Mouse (Mus musculus) embryo, embryonic 10.5 days (tissue): ENCODE results near the gene Tradd.

Experiments used
- DNase-seq: peaks from one replicate; pipeline ENCODE4 v3.0.0-alpha.2; 2015; ENCODE audit warnings: low spot score

Gene Tradd

DNA sequence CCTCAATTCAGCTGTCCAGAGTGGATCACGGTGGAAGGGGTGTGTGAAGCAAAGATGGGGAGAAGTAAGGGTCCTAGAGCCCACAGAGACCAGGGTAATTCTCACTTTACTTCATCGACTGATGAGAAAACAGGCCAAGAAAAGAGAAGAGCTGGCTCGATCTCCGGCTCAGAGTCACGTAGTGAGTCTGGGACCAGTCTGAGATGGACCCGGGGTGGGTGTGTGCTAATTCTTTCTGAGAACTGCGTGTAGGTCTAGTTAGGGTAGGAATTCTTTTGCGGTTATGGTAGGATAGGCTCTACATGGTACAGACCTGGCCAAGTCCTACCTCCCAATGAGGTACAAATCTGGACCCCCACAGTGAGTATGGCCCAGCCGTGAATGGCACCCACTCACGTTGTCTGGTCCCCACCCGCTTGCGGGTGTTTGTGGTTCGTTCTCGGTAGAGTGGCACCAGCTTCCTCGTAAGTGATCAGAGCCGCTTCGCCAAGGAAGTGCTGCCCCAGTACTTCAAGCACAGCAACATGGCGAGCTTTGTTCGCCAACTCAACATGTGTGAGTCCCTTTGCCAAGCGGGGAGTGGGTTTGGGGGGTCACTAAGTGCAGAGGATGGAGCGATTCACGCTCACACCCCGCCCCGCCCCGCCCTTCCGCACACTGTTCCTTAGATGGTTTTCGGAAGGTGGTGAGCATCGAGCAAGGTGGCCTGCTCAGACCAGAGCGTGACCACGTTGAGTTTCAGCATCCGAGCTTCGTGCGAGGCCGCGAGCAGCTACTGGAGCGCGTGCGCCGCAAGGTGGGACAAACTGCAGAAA, 5.9 kb upstream of the Tradd start:
- DNase-seq: peak; percentile 29

DNA sequence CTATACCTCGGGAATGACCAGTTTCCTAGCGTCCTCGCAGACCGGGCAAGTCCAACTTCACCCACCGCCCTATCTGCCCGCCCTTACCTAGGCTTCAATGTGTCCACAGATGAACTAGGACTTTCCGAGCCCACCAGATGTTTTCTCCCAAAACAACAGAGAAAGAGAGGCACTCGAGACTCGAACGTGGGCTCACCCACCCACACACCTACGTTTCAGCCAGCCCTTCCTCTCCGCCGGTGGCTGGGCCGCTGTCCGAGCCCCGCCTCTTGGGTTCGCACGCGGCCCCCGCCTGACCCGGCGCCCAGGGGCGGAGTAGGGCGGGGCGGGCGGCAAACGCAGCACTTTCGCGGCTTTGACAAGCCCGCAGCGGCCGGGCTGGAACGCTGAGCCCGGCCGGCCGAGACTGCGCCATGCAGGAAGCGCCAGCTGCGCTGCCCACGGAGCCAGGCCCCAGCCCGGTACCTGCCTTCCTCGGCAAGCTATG, 5.1 kb upstream of the Tradd start, which contains the start of gene Hsf4:
Hsf4 (plus strand) TSS at position 341 of the 487 bp plus-strand sequence.
- peak; percentile 45 for DNase-seq

DNA sequence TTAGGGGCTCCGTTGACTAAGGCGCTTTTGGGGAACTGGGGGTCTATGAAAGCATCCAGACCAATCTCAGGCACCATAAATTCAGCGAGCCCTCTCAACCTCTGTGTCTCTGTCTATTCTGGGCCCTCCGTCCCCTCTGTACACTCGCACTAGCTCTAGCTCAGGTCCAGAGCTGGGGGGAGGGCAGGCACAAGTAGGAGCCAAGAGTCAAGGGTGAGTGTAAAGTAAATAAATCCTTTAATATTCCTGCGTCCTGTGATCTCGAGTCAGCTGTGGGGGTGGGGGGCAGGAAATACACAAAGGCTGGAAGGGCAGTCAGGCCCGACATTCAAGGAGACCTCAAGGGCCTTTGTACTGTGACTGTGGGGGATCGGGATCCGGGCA, 4.7 kb upstream of the Tradd start:
- DNase-seq: peak; percentile 29

DNA sequence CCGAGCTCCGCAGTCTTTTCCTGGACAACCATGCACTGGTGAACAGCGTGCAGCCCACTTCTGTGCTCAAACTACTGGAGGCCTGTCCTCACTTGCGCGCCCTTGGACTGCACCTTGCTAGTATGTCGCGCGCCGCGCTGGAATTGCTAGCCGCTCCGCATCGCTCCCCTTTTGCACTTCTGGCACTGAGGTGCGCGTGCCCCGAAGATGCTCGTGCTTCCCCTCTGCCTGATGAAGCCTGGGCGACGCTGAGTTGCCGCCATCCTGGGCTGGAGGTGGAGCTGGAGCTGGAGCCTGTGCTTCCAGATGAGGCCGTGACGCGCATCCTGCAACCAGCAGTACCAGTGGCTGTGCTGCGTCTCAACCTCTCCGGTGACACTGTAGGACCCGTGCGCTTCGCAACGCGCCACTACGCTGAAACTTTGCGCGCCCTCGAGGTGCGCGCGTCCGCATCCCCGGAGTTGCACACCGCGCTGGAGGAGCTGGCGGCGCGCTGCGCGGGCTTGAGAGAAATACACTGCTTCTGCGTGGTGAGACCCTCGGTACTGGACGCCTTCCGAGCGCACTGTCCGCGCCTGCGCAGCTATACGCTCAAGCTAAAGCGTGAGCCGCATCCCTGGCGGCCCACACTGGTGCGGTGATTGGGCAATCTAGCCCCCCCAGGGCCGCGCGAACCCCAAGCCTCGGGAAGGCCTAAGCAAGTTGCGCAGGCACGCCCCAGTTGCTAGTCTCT, 4.1 kb upstream of the Tradd start:
- DNase-seq: peak; percentile 82

DNA sequence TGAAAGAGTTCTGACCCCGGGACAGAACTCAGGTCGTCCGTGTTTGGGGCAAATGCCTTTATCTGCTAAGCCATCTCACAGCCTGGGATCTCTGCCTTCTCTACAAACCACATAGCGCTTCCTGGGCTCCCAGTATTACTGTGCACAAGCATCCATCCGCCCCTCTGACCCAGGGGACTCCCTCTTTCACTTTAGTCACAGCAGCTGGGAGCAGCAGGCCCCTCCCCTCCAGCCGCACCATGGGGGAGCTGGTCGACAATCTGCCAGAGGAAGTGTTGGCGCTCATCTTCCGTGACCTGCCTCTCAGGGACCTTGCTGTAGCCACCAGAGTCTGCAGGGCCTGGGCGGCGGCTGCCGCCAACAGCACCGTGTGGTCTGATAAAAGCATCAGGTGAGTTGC, 2.4 kb upstream of the Tradd start:
- no peak for DNase-seq

DNA sequence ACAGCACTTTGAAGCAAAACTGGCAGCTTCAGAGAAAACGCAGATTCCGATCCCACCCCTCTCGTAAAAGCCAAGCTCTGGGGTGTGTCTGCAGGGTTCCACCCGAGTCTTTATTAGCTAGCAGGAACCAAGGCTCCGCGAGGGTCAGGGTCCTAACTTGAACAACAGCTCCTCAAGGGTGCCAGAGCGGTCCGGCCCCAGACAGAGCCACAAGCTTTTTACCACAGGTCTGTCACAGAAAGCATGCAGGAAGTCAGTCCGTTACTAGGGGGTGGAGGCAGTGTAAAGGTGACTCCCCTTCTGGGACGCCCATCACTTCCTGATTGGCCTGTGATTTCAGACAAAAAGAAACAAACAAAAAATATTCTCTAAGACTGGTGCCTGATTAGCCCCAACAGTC, 719 bp upstream of the Tradd start:
- DNase-seq: peak; percentile 29

DNA sequence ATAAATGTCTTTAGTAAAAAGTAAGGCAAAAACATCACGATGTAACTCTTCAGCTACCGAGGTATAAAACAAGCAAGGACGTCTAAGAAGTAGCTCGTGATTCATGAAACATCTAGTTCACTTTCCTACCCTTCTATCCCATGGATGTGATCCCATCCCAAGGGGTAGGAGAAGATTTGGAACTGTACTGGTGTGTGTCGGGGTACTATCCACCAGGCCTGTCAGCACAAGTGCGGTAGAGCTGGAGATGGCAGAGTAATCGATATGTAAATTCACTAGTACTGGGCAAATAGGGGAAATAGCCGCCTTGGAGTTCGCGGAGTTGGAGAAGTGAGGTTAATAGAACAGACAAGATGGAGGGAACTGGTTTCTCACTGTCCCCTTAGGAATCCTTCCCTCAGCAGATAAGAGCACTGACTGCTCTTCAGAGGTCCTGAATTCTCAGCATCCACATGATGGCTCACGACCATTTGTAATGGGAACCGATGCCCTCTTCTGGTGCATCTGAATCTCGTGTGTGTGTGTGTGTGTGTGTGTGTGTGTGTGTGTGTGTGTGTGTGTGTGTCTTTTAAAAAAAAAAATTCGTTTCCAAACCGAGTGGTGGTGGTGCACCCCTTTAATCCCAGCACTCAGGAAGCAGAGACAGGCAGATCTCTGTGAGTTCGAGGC, 1.0 kb downstream of the Tradd start:
- DNase-seq: no peak

DNA sequence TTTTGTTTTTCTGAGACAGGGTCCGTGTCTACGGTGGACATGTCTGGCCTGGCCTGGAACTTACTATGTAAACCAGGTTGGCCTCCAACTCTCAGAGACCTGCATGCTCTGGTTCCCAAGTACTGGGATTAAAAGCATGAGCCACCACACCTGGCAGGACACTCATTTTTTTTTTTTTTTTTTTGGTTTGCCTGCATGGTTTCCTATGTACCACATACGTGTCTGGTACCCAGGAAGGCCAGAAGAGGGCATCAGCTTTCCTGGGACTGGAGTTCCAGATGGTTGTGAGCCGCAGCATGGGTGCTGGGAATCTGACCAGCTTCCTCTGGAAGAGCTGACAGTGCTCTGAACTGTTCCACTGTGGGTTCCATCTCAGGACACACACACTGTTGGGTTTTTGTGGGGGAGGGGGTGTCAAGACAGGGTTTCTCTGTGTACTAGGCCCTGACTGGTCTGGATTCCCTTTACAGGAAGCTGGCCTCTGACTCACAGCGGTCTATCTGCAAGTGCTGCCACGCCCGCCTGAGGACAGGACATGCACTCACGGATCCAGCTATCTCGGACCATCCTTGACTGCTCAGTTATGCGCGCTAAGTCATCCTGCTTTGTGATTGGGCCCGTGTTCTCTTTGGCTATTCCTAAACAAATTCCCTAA, 3.0 kb downstream of the Tradd start:
- no peak for DNase-seq

DNA sequence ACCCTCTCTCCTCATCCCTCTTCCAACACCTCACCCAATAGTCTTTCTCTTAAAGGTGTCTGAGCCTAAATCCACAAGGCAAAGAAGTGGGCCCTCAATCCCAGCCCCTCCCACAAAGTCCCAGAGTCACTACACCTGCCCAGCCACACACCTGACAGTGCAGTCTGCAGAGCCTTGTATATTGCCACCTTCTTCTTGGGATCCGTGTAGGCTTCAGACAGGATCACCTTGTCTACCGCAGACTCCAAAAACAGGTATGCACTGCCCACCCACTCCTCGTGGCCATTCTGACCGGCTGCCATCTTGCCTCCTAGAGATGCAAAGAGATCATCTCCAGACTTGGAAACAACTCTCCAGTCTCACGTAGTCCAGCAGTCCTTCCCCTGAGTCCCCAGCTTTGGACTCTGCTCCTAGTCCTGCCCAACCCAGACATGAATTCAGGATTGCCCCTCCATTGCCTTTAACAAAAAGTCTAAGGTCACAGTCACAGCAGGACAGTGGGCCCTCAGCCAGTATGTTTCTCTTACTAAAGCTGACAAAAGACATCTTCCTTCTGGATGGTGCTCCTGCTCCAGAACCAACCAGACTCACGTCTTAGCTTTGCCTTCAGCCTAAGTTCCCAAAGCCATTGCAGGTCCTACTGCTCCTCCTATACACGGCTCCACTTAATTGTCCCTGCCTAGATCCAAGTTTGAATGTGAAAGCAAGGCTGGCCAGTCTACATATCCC, 3.9 kb downstream of the Tradd start:
- no peak for DNase-seq

DNA sequence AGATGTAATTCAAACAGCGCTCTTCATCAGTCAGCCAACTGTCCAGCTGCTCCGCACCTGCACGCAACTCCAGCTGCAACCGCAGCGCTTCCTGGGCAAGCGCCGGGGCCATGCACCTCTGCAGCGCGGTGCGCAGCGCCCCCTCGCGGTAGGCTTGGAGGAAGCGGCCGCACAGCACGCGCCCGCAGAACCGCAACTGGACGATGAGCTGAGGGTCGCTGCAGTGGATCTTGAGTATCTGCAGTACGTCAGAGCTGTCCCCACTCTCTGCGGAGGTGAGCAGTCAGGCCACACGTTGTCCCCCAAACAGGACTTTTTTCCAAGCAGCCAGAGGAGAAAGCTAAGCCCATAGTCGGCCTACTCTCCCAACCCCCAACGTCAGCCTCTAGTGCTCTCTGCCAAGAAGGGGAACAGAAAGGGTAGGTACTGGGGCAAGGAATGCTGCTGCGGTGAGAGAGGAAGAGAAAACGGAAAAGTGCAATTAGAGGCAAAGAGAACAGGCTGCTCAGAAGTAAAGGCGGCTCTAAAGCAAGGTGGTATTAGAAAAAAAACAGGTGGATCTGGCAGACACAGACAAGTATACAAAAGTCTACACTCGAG, 4.6 kb downstream of the Tradd start:
- DNase-seq: peak; percentile 86

DNA sequence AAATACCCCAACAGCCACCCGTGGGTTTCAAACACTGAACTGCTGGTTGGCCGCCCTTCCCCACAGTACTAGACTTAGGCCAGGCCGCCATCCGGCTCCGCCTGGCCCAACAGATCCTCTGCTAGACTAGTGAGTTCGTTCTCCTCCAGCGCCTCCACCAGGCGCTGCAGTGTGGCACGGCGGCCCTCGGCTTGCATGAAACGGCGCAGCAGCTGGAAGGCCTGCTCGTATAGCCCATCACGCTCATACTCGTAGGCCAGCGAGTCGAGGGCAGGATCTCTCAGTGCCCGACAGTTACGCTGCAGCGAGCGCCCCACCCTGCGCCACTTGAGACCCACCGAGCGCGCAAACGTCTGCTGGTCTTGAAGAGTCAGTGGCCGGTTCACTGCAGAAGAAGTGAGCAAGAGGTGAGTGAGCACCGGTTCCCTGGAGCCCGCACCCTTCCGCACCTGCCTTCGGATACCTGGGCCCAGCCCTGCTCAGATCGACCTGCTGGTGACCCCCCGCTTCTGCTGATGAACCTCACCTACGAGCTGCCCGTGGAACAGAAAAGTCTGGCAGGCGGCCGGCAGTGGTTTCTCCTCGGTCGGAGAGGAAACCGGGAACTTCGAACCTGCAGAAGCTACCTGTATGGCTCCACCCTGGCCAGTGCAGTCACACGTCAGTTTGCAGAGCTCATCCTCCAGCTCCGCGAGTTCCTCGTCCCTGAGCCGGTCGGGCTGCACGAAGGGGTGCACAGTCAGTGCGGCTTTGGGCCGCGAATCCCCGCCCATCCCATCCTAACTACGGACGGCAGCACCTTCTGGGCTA, 5.3 kb downstream of the Tradd start:
- DNase-seq: peak; percentile 65

DNA sequence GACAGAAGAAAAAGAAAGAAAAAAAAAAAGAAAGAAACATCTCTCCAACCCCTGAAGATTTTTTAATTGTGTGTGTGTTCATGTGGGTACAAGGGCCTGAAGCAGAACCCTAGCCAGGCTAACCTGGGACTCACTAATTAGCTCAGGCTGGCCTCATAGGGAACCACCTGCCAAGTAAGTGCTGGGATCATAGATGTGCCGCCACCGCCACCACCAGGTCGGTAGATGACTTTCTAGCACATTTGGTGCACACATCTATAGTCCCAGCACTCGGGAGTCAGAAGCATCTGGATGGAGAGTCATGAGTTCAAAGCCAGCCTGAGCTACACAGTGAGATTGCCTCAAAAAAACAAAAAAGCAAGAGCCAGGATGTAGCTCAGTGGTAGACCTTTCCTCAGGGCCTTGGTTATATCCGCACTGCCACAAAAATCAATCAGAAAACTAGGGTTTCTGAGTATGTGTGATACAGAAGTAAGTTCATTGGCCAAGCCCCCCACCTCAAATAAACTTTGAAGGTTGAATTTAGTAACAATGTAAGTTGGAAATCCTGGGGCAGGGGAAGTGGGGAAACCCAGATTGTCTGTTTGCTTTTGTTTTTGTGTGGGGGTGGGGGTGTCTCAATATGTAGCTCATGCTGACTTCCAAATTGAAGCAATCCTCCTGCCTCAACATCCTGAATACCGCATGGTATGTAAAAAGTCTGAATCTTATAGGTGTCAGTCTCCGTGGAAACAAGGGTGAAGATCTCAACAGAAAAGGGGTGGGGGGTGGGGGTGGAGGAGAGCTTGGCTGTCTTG, 6.9 kb downstream of the Tradd start:
- DNase-seq: no peak

DNA sequence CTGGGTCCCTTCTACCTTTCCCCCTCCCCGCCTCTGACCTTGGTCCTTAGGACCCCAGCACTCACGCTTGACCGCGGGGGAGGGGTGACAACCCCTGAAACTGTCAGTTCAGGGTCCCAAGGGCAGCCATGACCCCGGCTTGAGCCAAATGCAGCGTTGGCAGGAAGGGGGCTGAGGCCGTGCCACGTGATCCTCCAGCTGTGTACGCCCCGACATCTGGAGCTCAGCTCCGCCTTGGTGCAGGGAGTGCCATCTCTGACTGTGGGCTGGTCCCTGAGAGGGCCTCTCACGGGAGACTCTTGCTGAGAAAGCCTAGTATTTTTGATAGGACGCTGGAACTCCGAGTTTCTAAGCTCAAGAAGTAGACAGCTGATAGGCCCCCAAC, 9.5 kb downstream of the Tradd start, which contains the start of gene B3gnt9:
B3gnt9 (minus strand) TSS at position 188 of the 385 bp plus-strand sequence.
- peak; percentile 59 for DNase-seq

DNA sequence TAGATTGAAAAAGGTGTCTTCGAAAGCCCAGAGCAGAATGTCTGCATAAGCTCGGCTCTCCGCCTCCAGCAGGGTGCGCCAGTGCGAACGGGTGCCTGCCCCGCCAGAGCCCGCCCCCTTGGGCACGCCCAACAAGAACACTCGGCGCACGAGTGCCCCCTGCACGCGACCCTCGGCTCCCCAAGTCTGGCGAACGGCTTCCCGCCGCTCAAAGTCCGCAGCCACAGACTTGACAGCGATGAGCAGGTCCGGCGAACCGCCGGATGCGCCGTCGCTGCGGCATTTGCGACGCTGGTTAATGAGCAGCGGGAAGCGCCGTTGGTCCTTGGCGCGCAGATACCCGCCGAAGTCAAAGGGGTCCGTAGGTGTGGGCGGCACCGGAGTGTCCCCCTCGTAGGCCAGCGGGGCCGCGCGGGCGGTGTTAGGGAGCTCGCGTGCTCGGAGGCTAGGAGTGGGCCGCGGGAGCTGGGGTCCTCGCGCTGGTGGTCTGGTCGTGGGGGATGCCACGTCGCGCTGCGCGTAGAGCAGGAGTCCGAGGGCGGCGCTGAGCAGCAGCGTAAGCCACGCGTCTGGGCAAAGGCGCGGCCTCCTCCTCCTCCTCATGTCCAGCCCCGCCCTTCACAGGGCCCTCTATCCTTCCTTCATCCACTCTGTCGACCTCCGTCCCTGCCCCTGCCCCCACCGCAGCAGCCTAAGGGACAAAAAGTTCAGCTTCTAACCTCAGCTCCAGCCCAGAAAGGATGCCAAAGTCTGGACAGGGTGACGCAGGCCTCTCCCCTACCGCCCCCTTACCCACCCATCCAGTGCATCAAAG, 10.1 kb downstream of the Tradd start:
- DNase-seq: peak; percentile 94

DNA sequence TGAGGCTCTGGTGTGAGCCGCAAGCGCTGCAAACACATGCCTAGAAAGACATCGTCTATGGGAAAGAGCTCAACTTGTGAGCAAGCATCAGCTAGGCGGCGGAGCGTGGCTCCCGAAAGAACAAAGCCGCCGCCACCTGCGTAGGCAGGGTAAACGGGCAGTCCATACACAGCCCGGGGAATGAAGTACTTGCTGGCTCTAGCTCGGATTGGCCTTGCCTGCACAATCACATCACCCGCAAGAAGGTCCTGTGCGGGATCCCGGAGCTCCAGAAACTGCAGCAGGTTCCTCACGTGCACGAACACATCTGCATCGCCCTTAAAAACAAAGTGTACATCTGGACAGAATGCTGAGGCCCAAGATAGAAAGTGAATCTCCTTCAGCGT, 10.7 kb downstream of the Tradd start:
- no peak for DNase-seq

DNA sequence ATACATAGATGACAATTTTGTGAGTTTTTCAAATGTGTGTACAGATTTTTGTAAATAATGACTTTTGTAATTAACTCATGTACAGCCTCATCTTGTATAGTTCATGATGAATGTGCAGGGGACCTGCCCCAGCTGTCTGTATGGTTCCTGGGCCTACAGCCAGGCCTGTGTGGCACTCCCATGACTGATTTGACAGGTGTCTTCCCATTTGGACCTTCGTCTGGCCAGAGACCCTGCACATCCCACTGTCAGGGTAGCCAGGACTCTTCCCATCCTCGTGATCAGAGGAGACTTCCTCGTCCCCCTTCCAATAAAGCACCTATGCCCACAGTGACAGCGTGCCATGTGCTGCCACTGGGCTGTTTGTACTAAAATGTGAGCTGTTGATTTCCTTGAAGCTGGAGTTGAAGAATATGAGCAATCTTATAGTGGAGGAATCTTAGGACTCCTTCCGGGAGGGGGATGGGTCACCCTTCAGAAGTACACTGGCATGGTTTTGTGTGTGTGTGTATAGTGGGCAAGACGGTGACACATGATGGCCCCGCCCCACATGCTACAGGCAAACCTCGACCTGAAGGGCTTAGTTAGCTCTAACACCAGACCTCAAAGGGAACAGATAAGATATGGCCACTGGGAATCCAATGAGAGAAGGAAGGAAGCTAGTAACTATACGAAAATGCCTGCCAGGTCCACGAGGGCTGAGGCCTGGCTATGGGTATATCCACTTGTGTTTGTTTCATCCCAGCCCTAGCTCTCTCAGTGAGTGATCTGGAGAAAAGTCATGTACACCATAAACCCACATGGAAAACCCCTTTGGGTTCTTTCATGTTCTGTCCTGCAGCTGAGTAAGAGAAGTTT, 11.5 kb downstream of the Tradd start:
- no peak for DNase-seq

DNA sequence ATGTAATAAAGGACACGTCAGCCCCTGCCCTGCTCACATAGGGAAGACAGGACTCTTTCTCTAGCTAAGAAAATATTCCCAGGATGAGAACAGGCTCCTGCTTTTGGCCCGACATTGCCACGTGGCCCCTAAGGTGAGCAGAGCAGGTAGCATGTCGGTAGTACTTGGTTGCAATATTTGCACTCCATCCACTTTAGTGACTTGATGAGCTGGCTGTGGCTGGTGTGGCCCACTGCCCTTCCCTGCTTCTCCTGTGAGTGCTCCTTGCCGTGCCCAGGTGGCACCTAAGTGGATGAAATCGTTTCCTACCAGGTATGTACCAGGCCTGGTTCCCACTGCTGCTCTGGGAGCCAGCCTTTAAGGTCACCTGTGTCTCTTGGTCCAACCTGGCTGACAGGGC, 12.5 kb downstream of the Tradd start:
- no peak for DNase-seq

DNA sequence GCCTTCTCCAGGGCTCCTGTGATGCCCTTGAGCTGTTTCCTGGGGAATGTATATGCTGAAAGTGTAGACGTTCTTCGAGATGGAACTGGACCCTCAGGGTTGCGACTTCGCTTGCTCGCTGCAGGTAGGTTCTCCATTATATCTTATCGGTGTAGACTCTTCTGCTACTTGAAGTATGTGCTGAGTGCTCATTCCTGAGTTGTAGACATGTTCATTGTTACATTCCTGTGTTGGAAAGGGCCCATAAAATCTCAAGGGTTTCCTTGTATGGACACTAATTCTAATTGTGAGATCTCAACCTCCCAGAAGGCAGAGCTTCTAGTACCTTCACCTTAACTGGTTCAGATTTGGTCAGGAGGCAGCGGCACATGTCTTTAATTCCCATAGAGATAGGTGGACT, 23.4 kb downstream of the Tradd start:
- no peak for DNase-seq
